Mouse (Mus musculus): ENCODE data around the gene Itpr2. TPM values are rescaled to one million over a fixed set of nuclear protein-coding genes. Genes with fewer than 3 reads are reported as not detected.

Itpr2 gene
- polyA plus RNA-seq, 1 experiment from 2014 or later = 8.9 TPM

- no peak overlapping the region for H3K9ac ChIP-seq (ENCODE audit: low read depth, low read length)
- no peaks in the 10 kb centered on the region for H3K36me3 ChIP-seq (ENCODE audit: control insufficient read depth, insufficient read depth, low read length)
- DNase-seq (ENCODE audit: low spot score) (no peak), ATAC-seq (ENCODE audit: low read depth) (no peak)
- H3K27ac ChIP-seq (replicated peaks; ENCODE audit: low read depth, low read length) = no peak overlapping the region
- WGBS = 82% methylated on average over 3 of the region's 3 CpGs
- no peaks in the 10 kb centered on the region for H3K27me3 ChIP-seq (replicated peaks; ENCODE audit: control insufficient read depth, insufficient read depth, low read length)
- no peaks in the 10 kb centered on the region for H3K9me3 ChIP-seq (ENCODE audit: control insufficient read depth, low read length)
- no peaks in the 10 kb centered on the region for H3K4me1 ChIP-seq (ENCODE audit: control insufficient read depth, insufficient read depth, low read length)
- no peak overlapping the region for H3K4me2 ChIP-seq (ENCODE audit: low read depth, low read length)
- no peak overlapping the region for H3K4me3 ChIP-seq (ENCODE audit: low read depth, low read length)
Measured at GRCm38 (mm10) chr6:146488749-146489148, 13.3 kb downstream of the Itpr2 start.

- H3K4me3 ChIP-seq (ENCODE audit: low read depth, low read length) = no peak overlapping the region
Measured at GRCm38 (mm10) chr6:146487079-146487478, 14.9 kb downstream of the Itpr2 start.

GRCm38 (mm10) chr6:146486073-146486472 is 15.9 kb downstream of the Itpr2 start:
- H3K4me2 ChIP-seq (ENCODE audit: low read depth, low read length) = no peak overlapping the region
- H3K9me3 ChIP-seq (ENCODE audit: control insufficient read depth, low read length) = no peaks in the 10 kb centered on the region
- 40% methylated on average over 4 of the region's 4 CpGs for WGBS
- peaks cover 9% of the 10 kb centered on the region for H3K4me1 ChIP-seq (ENCODE audit: control insufficient read depth, insufficient read depth, low read length)
- H3K27me3 ChIP-seq (replicated peaks; ENCODE audit: control insufficient read depth, insufficient read depth, low read length) = no peaks in the 10 kb centered on the region
- DNase-seq (ENCODE audit: low spot score) = no peak
- no peak overlapping the region for H3K4me3 ChIP-seq (ENCODE audit: low read depth, low read length)
- no peak overlapping the region for H3K9ac ChIP-seq (ENCODE audit: low read depth, low read length)
- ATAC-seq (ENCODE audit: low read depth) = no peak
- H3K36me3 ChIP-seq (ENCODE audit: control insufficient read depth, insufficient read depth, low read length) = no peaks in the 10 kb centered on the region
- H3K27ac ChIP-seq (replicated peaks; ENCODE audit: low read depth, low read length) = no peak overlapping the region

More at GRCm38 (mm10) chr6:146487079-146487478, 14.9 kb downstream of the Itpr2 start:
- no peak overlapping the region for H3K9ac ChIP-seq (ENCODE audit: low read depth, low read length)
- no peak overlapping the region for H3K4me2 ChIP-seq (ENCODE audit: low read depth, low read length)
- no peaks in the 10 kb centered on the region for H3K36me3 ChIP-seq (ENCODE audit: control insufficient read depth, insufficient read depth, low read length)
- H3K4me1 ChIP-seq (ENCODE audit: control insufficient read depth, insufficient read depth, low read length) = peaks cover under 1% of the 10 kb centered on the region; the same call in 1 of the 2 replicates
- no peaks in the 10 kb centered on the region for H3K9me3 ChIP-seq (ENCODE audit: control insufficient read depth, low read length)
- no peaks in the 10 kb centered on the region for H3K27me3 ChIP-seq (replicated peaks; ENCODE audit: control insufficient read depth, insufficient read depth, low read length)
- no peak for ATAC-seq (ENCODE audit: low read depth)
- H3K27ac ChIP-seq (replicated peaks; ENCODE audit: low read depth, low read length) = no peak overlapping the region
- WGBS = 71% methylated on average over 9 of the region's 9 CpGs
- no peak for DNase-seq (ENCODE audit: low spot score)

- no peaks in the 10 kb centered on the region for H3K36me3 ChIP-seq (ENCODE audit: control insufficient read depth, insufficient read depth, low read length)
- no peaks in the 10 kb centered on the region for H3K9me3 ChIP-seq (ENCODE audit: control insufficient read depth, low read length)
- peaks cover 9% of the 10 kb centered on the region for H3K4me1 ChIP-seq (ENCODE audit: control insufficient read depth, insufficient read depth, low read length)
- no peak overlapping the region for H3K4me2 ChIP-seq (ENCODE audit: low read depth, low read length)
- no peak overlapping the region for H3K4me3 ChIP-seq (ENCODE audit: low read depth, low read length)
- H3K27me3 ChIP-seq (replicated peaks; ENCODE audit: control insufficient read depth, insufficient read depth, low read length) = no peaks in the 10 kb centered on the region
- H3K9ac ChIP-seq (ENCODE audit: low read depth, low read length) = no peak overlapping the region
- peak; percentile 65; the same call in 1 of the 2 replicates for ATAC-seq (ENCODE audit: low read depth)
- WGBS = 49% methylated on average over 6 of the region's 6 CpGs
- H3K27ac ChIP-seq (replicated peaks; ENCODE audit: low read depth, low read length) = no peak overlapping the region
- DNase-seq (ENCODE audit: low spot score) = peak; percentile 42
Measured at GRCm38 (mm10) chr6:146481441-146481840, 20.6 kb downstream of the Itpr2 start.

- H3K9me3 ChIP-seq (ENCODE audit: control insufficient read depth, low read length) = no peaks in the 10 kb centered on the region
- H3K4me1 ChIP-seq (ENCODE audit: control insufficient read depth, insufficient read depth, low read length) = peaks cover 9% of the 10 kb centered on the region
- H3K36me3 ChIP-seq (ENCODE audit: control insufficient read depth, insufficient read depth, low read length) = no peaks in the 10 kb centered on the region
- ATAC-seq (ENCODE audit: low read depth) = no peak
- no peak overlapping the region for H3K4me3 ChIP-seq (ENCODE audit: low read depth, low read length)
- no peak overlapping the region for H3K9ac ChIP-seq (ENCODE audit: low read depth, low read length)
- 71% methylated on average over 3 of the region's 3 CpGs for WGBS
- H3K4me2 ChIP-seq (ENCODE audit: low read depth, low read length) = no peak overlapping the region
- no peaks in the 10 kb centered on the region for H3K27me3 ChIP-seq (replicated peaks; ENCODE audit: control insufficient read depth, insufficient read depth, low read length)
- DNase-seq (ENCODE audit: low spot score) = no peak
- no peak overlapping the region for H3K27ac ChIP-seq (replicated peaks; ENCODE audit: low read depth, low read length)
Measured at GRCm38 (mm10) chr6:146480925-146481324, 21.1 kb downstream of the Itpr2 start.

- no peaks in the 10 kb centered on the region for H3K27me3 ChIP-seq (replicated peaks; ENCODE audit: control insufficient read depth, insufficient read depth, low read length)
- 80% methylated on average over 5 of the region's 5 CpGs for WGBS
- no peak overlapping the region for H3K27ac ChIP-seq (replicated peaks; ENCODE audit: low read depth, low read length)
- H3K4me1 ChIP-seq (ENCODE audit: control insufficient read depth, insufficient read depth, low read length) = peaks cover 9% of the 10 kb centered on the region
- no peak overlapping the region for H3K4me3 ChIP-seq (ENCODE audit: low read depth, low read length)
- DNase-seq (ENCODE audit: low spot score) = no peak
- ATAC-seq (ENCODE audit: low read depth) = no peak
- H3K4me2 ChIP-seq (ENCODE audit: low read depth, low read length) = no peak overlapping the region
- H3K36me3 ChIP-seq (ENCODE audit: control insufficient read depth, insufficient read depth, low read length) = no peaks in the 10 kb centered on the region
- H3K9me3 ChIP-seq (ENCODE audit: control insufficient read depth, low read length) = no peaks in the 10 kb centered on the region
- no peak overlapping the region for H3K9ac ChIP-seq (ENCODE audit: low read depth, low read length)
Measured at GRCm38 (mm10) chr6:146478888-146479683, 22.9 kb downstream of the Itpr2 start.

GRCm38 (mm10) chr6:146476865-146477264 is 25.2 kb downstream of the Itpr2 start:
- WGBS = 66% methylated on average over 1 of the region's 1 CpGs
- no peak overlapping the region for H3K27ac ChIP-seq (replicated peaks; ENCODE audit: low read depth, low read length)
- no peak overlapping the region for H3K4me2 ChIP-seq (ENCODE audit: low read depth, low read length)
- H3K9ac ChIP-seq (ENCODE audit: low read depth, low read length) = no peak overlapping the region
- no peaks in the 10 kb centered on the region for H3K36me3 ChIP-seq (ENCODE audit: control insufficient read depth, insufficient read depth, low read length)
- peaks cover 7% of the 10 kb centered on the region for H3K4me1 ChIP-seq (ENCODE audit: control insufficient read depth, insufficient read depth, low read length)
- ATAC-seq (ENCODE audit: low read depth) = no peak
- no peak for DNase-seq (ENCODE audit: low spot score)
- H3K9me3 ChIP-seq (ENCODE audit: control insufficient read depth, low read length) = no peaks in the 10 kb centered on the region
- no peak overlapping the region for H3K4me3 ChIP-seq (ENCODE audit: low read depth, low read length)
- H3K27me3 ChIP-seq (replicated peaks; ENCODE audit: control insufficient read depth, insufficient read depth, low read length) = no peaks in the 10 kb centered on the region

- Histone ChIP-seq H3K4me2 (ENCODE audit: low read depth, low read length) (no peak overlapping the region), H3K4me1 (ENCODE audit: control insufficient read depth, insufficient read depth, low read length) (no peaks in the 10 kb centered on the region), H3K27me3 (replicated peaks; ENCODE audit: control insufficient read depth, insufficient read depth, low read length) (no peaks in the 10 kb centered on the region), H3K9me3 (ENCODE audit: control insufficient read depth, low read length) (no peaks in the 10 kb centered on the region), H3K4me3 (ENCODE audit: low read depth, low read length) (no peak overlapping the region), H3K36me3 (ENCODE audit: control insufficient read depth, insufficient read depth, low read length) (no peaks in the 10 kb centered on the region), H3K9ac (ENCODE audit: low read depth, low read length) (no peak overlapping the region), H3K27ac (replicated peaks; ENCODE audit: low read depth, low read length) (no peak overlapping the region)
- ATAC-seq (ENCODE audit: low read depth) = no peak
- no peak for DNase-seq (ENCODE audit: low spot score)
- WGBS = 74% methylated on average over 4 of the region's 4 CpGs
Measured at GRCm38 (mm10) chr6:146474166-146474565, 27.9 kb downstream of the Itpr2 start.

All from embryonic facial prominence, embryonic 14.5 days (tissue).